Mouse (Mus musculus) heart, postnatal 0 days (tissue): Measurements from ENCODE around the gene Fam25c. TPM values are rescaled to one million over a fixed set of nuclear protein-coding genes. Genes with fewer than 3 reads are reported as not detected.

Source experiments
- ATAC-seq: fragments of 200-750 bp; cut with Nextera tagmentation; 2 replicates; pipeline ENCODE4 v1.8.0; 2017; ENCODE audit warnings: low read depth, moderate number of reproducible peaks, moderate library complexity; ENCODE audit not compliant: insufficient read depth
- DNase-seq: peaks from one replicate; pipeline ENCODE4 v3.0.0-alpha.2; 2016; ENCODE audit warnings: low spot score
- H3K27ac ChIP-seq: fragments of 300-500 bp; sonication (generic); 2 replicates; pipeline ENCODE4 v1.5.1; 2014; ENCODE audit warnings: low read depth, mild to moderate bottlenecking
- H3K27me3 ChIP-seq: fragments of 300-500 bp; sonication (generic); 2 replicates; pipeline ENCODE4 v1.6.1; 2014; ENCODE audit warnings: low read length, mixed read lengths; ENCODE audit not compliant: control insufficient read depth, insufficient read depth
- H3K36me3 ChIP-seq: fragments of 300-500 bp; sonication (generic); replicated peaks from 2 replicates; pipeline ENCODE4 v1.6.1; 2014; ENCODE audit warnings: low read length, mixed read lengths; ENCODE audit not compliant: control insufficient read depth, insufficient read depth
- H3K4me1 ChIP-seq: fragments of 300-500 bp; sonication (generic); 2 replicates; pipeline ENCODE4 v1.6.1; 2014; ENCODE audit warnings: antibody characterized with exemption; ENCODE audit not compliant: control insufficient read depth, insufficient read depth
- H3K4me2 ChIP-seq: fragments of 300-500 bp; sonication (generic); 2 replicates; pipeline ENCODE4 v1.6.1; 2014; ENCODE audit warnings: low read depth, mild to moderate bottlenecking, low read length, moderate library complexity
- H3K4me3 ChIP-seq: fragments of 300-500 bp; sonication (generic); 2 replicates; pipeline ENCODE4 v1.5.1; 2014; ENCODE audit warnings: low read depth, low read length
- H3K9ac ChIP-seq: fragments of 300-500 bp; sonication (generic); replicated peaks from 2 replicates; pipeline ENCODE4 v1.6.1; 2014; ENCODE audit warnings: low read depth, low read length, mixed read lengths
- H3K9me3 ChIP-seq: fragments of 300-500 bp; sonication (generic); replicated peaks from 2 replicates; pipeline ENCODE4 v1.6.1; 2016; ENCODE audit warnings: low read length; ENCODE audit not compliant: control insufficient read depth
- CTCF ChIP-seq: IDR thresholded peaks from 2 replicates; pipeline ENCODE4 v1.5.1; 2016; ENCODE audit warnings: antibody characterized with exemption, control low read depth, low read depth
- EP300 ChIP-seq: IDR thresholded peaks from 2 replicates; pipeline ENCODE4 v1.6.1; 2016; ENCODE audit warnings: antibody characterized with exemption, low read depth
- WGBS: fragments of 180-500 bp; shearing (Covaris S2); extraction: QIAGEN DNeasy Blood & Tissue Kit; methylation state at CpG from one replicate; pipeline ENCODE4 v1.1.7; 2014; 5-methylcytosine and 5-hydroxymethylcytosine counted together
- polyA plus RNA-seq: library from polyadenylated mRNA; unstranded; fragments of >200 nt; fragmentation: Nextera tagmentation; extraction: Ambion mirVana; gene quantifications from 2 replicates; pipeline ENCODE4 v1.2.1, GENCODE M21; 2015
- total RNA-seq: library from RNA; depleted of rRNA; stranded (reverse); fragments of >200 nt; gene quantifications from 2 replicates; pipeline ENCODE4 v1.2.3, GENCODE M21; 2014; ENCODE audit warnings: low replicate concordance

Gene Fam25c
- total and polyA plus RNA-seq, 2 experiments from 2014 or later, result not detected

- H3K27me3 ChIP-seq, result no peaks in the 10 kb centered on the region
- H3K4me2 ChIP-seq, result peak overlapping the region; percentile 51
- peaks cover 6% of the 10 kb centered on the region; the same call in 1 of the 2 replicates for H3K4me1 ChIP-seq
- WGBS, result 72% methylated on average over 4 of the region's 4 CpGs
- H3K4me3 ChIP-seq, result peak overlapping the region; percentile 36
- peak overlapping the region; percentile 67 for H3K27ac ChIP-seq
- no peak overlapping the region for H3K9ac ChIP-seq
- no peak for ATAC-seq
- H3K9me3 ChIP-seq, result no peaks in the 10 kb centered on the region
- TF ChIP-seq CTCF (no peak), EP300 (no peak)
- no peaks in the 10 kb centered on the region for H3K36me3 ChIP-seq
- no peak for DNase-seq
These were observed 21.9 kb upstream of the Fam25c start for GRCm38 (mm10) chr14:34377121-34377520.

- Histone ChIP-seq H3K4me3 (peak overlapping the region; percentile 36), H3K36me3 (no peaks in the 10 kb centered on the region), H3K27me3 (no peaks in the 10 kb centered on the region), H3K9ac (no peak overlapping the region), H3K4me2 (peak overlapping the region; percentile 51), H3K4me1 (peaks cover 6% of the 10 kb centered on the region; the same call in 1 of the 2 replicates), H3K27ac (peak overlapping the region; percentile 67), H3K9me3 (no peaks in the 10 kb centered on the region)
- 59% methylated on average over 5 of the region's 5 CpGs for WGBS
- DNase-seq (no peak), ATAC-seq (no peak)
- TF ChIP-seq EP300 (no peak), CTCF (no peak)
These were observed 20.7 kb upstream of the Fam25c start for GRCm38 (mm10) chr14:34375941-34376340.

GRCm38 (mm10) chr14:34375415-34375904 lies 20.2 kb upstream of the Fam25c start, which contains the start of gene Mmrn2:
Gene Mmrn2 (plus strand): TSS chr14:34375465.
- Histone ChIP-seq H3K4me1 (peaks cover 6% of the 10 kb centered on the region; the same call in 1 of the 2 replicates), H3K27ac (peak within 1 kb of the TSS; percentile 67), H3K4me3 (peak within 1 kb of the TSS; percentile 36), H3K4me2 (peak within 1 kb of the TSS; percentile 51), H3K27me3 (no peaks in the 10 kb centered on the region), H3K9me3 (no peaks in the 10 kb centered on the region), H3K36me3 (no peaks in the 10 kb centered on the region), H3K9ac (no peak within 1 kb of the TSS)
- 66% methylated on average over 13 of the region's 13 CpGs for WGBS
- no peak for TF ChIP-seq EP300
- TF ChIP-seq CTCF, result no peak
- no peak for DNase-seq
- no peak for ATAC-seq

GRCm38 (mm10) chr14:34374577-34374976 lies 19.3 kb upstream of the Fam25c start, which contains the start of gene Sncg:
Gene Sncg (minus strand): TSS chr14:34374789.
- 31% methylated on average over 10 of the region's 10 CpGs for WGBS
- ATAC-seq (no peak), DNase-seq (no peak)
- no peaks in the 10 kb centered on the region for H3K9me3 ChIP-seq
- H3K27ac ChIP-seq, result peak within 1 kb of the TSS; percentile 67
- H3K9ac ChIP-seq, result no peak within 1 kb of the TSS
- H3K4me3 ChIP-seq, result peak within 1 kb of the TSS; percentile 36
- peaks cover 6% of the 10 kb centered on the region; the same call in 1 of the 2 replicates for H3K4me1 ChIP-seq
- TF ChIP-seq EP300 (no peak), CTCF (no peak)
- H3K4me2 ChIP-seq, result peak within 1 kb of the TSS; percentile 51
- no peaks in the 10 kb centered on the region for H3K36me3 ChIP-seq
- H3K27me3 ChIP-seq, result no peaks in the 10 kb centered on the region

- DNase-seq (no peak), ATAC-seq (no peak)
- Histone ChIP-seq H3K4me2 (no peak overlapping the region), H3K4me3 (no peak overlapping the region), H3K9me3 (no peaks in the 10 kb centered on the region), H3K36me3 (no peaks in the 10 kb centered on the region), H3K9ac (no peak overlapping the region), H3K4me1 (peaks cover 5% of the 10 kb centered on the region; the same call in 1 of the 2 replicates), H3K27ac (no peak overlapping the region), H3K27me3 (no peaks in the 10 kb centered on the region)
- WGBS, result 82% methylated on average over 6 of the region's 6 CpGs
- TF ChIP-seq CTCF (no peak), EP300 (no peak)
These were observed 18.3 kb upstream of the Fam25c start for GRCm38 (mm10) chr14:34373581-34373980.

GRCm38 (mm10) chr14:34372646-34373045 lies 17.4 kb upstream of the Fam25c start:
- Histone ChIP-seq H3K9me3 (no peaks in the 10 kb centered on the region), H3K4me3 (no peak overlapping the region), H3K4me2 (no peak overlapping the region), H3K4me1 (no peaks in the 10 kb centered on the region), H3K9ac (no peak overlapping the region), H3K36me3 (no peaks in the 10 kb centered on the region), H3K27me3 (no peaks in the 10 kb centered on the region), H3K27ac (no peak overlapping the region)
- DNase-seq (no peak), ATAC-seq (peak; percentile 25; the same call in 1 of the 2 replicates)
- TF ChIP-seq EP300 (no peak), CTCF (peak; percentile 84)
- 83% methylated on average over 6 of the region's 6 CpGs for WGBS
